Mouse (Mus musculus): Measurements from ENCODE around the gene Prkag2. TPM values are rescaled to one million over a fixed set of nuclear protein-coding genes. Genes with fewer than 3 reads are reported as not detected.

Gene Prkag2
- polyA plus RNA-seq, 1 experiment from 2014 or later: 21.7 TPM

GRCm38 (mm10) chr5:24986956-24987355 lies 113.5 kb downstream of the Prkag2 start:
- Histone ChIP-seq H3K4me2 (no peak overlapping the region), H3K9ac (no peak overlapping the region), H3K27ac (no peak overlapping the region), H3K27me3 (no peaks in the 10 kb centered on the region), H3K4me3 (no peak overlapping the region), H3K36me3 (no peaks in the 10 kb centered on the region), H3K9me3 (no peaks in the 10 kb centered on the region), H3K4me1 (peaks cover 17% of the 10 kb centered on the region)
- ATAC-seq (ENCODE audit: insufficient number of reproducible peaks, low FRiP score, low TSS enrichment, low read depth): no peak
- whole genome bisulfite sequencing: 46% methylated on average over 2 of the region's 2 CpGs

- 61% methylated on average over 9 of the region's 9 CpGs for WGBS
- Histone ChIP-seq H3K27ac (no peak overlapping the region), H3K4me2 (no peak overlapping the region)
These were observed 114.1 kb downstream of the Prkag2 start for GRCm38 (mm10) chr5:24986204-24986940.

GRCm38 (mm10) chr5:24985434-24986176 lies 114.8 kb downstream of the Prkag2 start:
- Histone ChIP-seq H3K27me3 (no peaks in the 10 kb centered on the region), H3K27ac (no peak overlapping the region), H3K4me2 (no peak overlapping the region), H3K4me3 (no peak overlapping the region), H3K36me3 (no peaks in the 10 kb centered on the region), H3K9ac (no peak overlapping the region), H3K9me3 (no peaks in the 10 kb centered on the region), H3K4me1 (peaks cover 17% of the 10 kb centered on the region)
- ATAC-seq (ENCODE audit: insufficient number of reproducible peaks, low FRiP score, low TSS enrichment, low read depth): no peak
- 61% methylated on average over 11 of the region's 11 CpGs for WGBS

More at GRCm38 (mm10) chr5:24986204-24986940, 114.1 kb downstream of the Prkag2 start:
- H3K9ac ChIP-seq: no peak overlapping the region
- no peaks in the 10 kb centered on the region for H3K9me3 ChIP-seq
- H3K4me1 ChIP-seq: peaks cover 17% of the 10 kb centered on the region
- no peaks in the 10 kb centered on the region for H3K36me3 ChIP-seq
- H3K27me3 ChIP-seq: no peaks in the 10 kb centered on the region
- no peak for ATAC-seq (ENCODE audit: insufficient number of reproducible peaks, low FRiP score, low TSS enrichment, low read depth)
- no peak overlapping the region for H3K4me3 ChIP-seq

GRCm38 (mm10) chr5:24984157-24984556 lies 116.3 kb downstream of the Prkag2 start:
- Histone ChIP-seq H3K4me2 (no peak overlapping the region), H3K4me1 (peaks cover 17% of the 10 kb centered on the region), H3K9me3 (no peaks in the 10 kb centered on the region), H3K9ac (no peak overlapping the region), H3K4me3 (no peak overlapping the region), H3K36me3 (no peaks in the 10 kb centered on the region), H3K27ac (no peak overlapping the region), H3K27me3 (no peaks in the 10 kb centered on the region)
- ATAC-seq (ENCODE audit: insufficient number of reproducible peaks, low FRiP score, low TSS enrichment, low read depth): no peak
- 50% methylated on average over 1 of the region's 1 CpGs for WGBS

- Histone ChIP-seq H3K4me2 (no peak overlapping the region), H3K36me3 (no peaks in the 10 kb centered on the region), H3K27me3 (no peaks in the 10 kb centered on the region), H3K27ac (no peak overlapping the region), H3K4me1 (peaks cover 17% of the 10 kb centered on the region), H3K4me3 (no peak overlapping the region), H3K9ac (no peak overlapping the region), H3K9me3 (no peaks in the 10 kb centered on the region)
- ATAC-seq (ENCODE audit: insufficient number of reproducible peaks, low FRiP score, low TSS enrichment, low read depth): no peak
- 14% methylated on average over 3 of the region's 3 CpGs for WGBS
These were observed 116.9 kb downstream of the Prkag2 start for GRCm38 (mm10) chr5:24983539-24983938.

GRCm38 (mm10) chr5:24982258-24982657 lies 118.2 kb downstream of the Prkag2 start:
- 64% methylated on average over 3 of the region's 3 CpGs for WGBS
- ATAC-seq (ENCODE audit: insufficient number of reproducible peaks, low FRiP score, low TSS enrichment, low read depth): no peak

GRCm38 (mm10) chr5:24981765-24982164 lies 118.7 kb downstream of the Prkag2 start:
- no peak overlapping the region for H3K4me3 ChIP-seq
- H3K27ac ChIP-seq: no peak overlapping the region
- no peak overlapping the region for H3K9ac ChIP-seq
- 59% methylated on average over 6 of the region's 6 CpGs for WGBS
- H3K4me2 ChIP-seq: no peak overlapping the region
- H3K4me1 ChIP-seq: peaks cover 17% of the 10 kb centered on the region
- no peaks in the 10 kb centered on the region for H3K27me3 ChIP-seq
- no peak for ATAC-seq (ENCODE audit: insufficient number of reproducible peaks, low FRiP score, low TSS enrichment, low read depth)
- no peaks in the 10 kb centered on the region for H3K36me3 ChIP-seq
- no peaks in the 10 kb centered on the region for H3K9me3 ChIP-seq

More at GRCm38 (mm10) chr5:24982258-24982657, 118.2 kb downstream of the Prkag2 start:
- H3K9me3 ChIP-seq: no peaks in the 10 kb centered on the region
- H3K36me3 ChIP-seq: no peaks in the 10 kb centered on the region
- H3K27me3 ChIP-seq: no peaks in the 10 kb centered on the region
- H3K4me3 ChIP-seq: no peak overlapping the region
- no peak overlapping the region for H3K9ac ChIP-seq
- no peak overlapping the region for H3K27ac ChIP-seq
- H3K4me1 ChIP-seq: peaks cover 17% of the 10 kb centered on the region
- no peak overlapping the region for H3K4me2 ChIP-seq

GRCm38 (mm10) chr5:24979968-24980345 lies 120.5 kb downstream of the Prkag2 start:
- Histone ChIP-seq H3K27ac (no peak overlapping the region), H3K4me2 (no peak overlapping the region), H3K36me3 (no peaks in the 10 kb centered on the region), H3K4me3 (no peak overlapping the region), H3K9me3 (no peaks in the 10 kb centered on the region), H3K27me3 (no peaks in the 10 kb centered on the region), H3K9ac (no peak overlapping the region), H3K4me1 (peaks cover 8% of the 10 kb centered on the region; the same call in 1 of the 2 replicates)
- ATAC-seq (ENCODE audit: insufficient number of reproducible peaks, low FRiP score, low TSS enrichment, low read depth): no peak
- 76% methylated on average over 10 of the region's 10 CpGs for WGBS

- H3K9ac ChIP-seq: no peak overlapping the region
- no peak for ATAC-seq (ENCODE audit: insufficient number of reproducible peaks, low FRiP score, low TSS enrichment, low read depth)
- H3K27me3 ChIP-seq: no peaks in the 10 kb centered on the region
- no peaks in the 10 kb centered on the region for H3K36me3 ChIP-seq
- no peaks in the 10 kb centered on the region for H3K9me3 ChIP-seq
- H3K4me3 ChIP-seq: no peak overlapping the region
- H3K4me2 ChIP-seq: no peak overlapping the region
- no peak overlapping the region for H3K27ac ChIP-seq
- H3K4me1 ChIP-seq: peaks cover 3% of the 10 kb centered on the region; the same call in 1 of the 2 replicates
- 71% methylated on average over 4 of the region's 4 CpGs for WGBS
These were observed 121.0 kb downstream of the Prkag2 start for GRCm38 (mm10) chr5:24979312-24979967.

GRCm38 (mm10) chr5:24976907-24977306 lies 123.5 kb downstream of the Prkag2 start:
- no peak overlapping the region for H3K4me2 ChIP-seq
- WGBS: 64% methylated on average over 3 of the region's 3 CpGs
- H3K4me1 ChIP-seq: peaks cover 6% of the 10 kb centered on the region
- H3K36me3 ChIP-seq: no peaks in the 10 kb centered on the region
- H3K9me3 ChIP-seq: no peaks in the 10 kb centered on the region
- ATAC-seq (ENCODE audit: insufficient number of reproducible peaks, low FRiP score, low TSS enrichment, low read depth): no peak
- H3K9ac ChIP-seq: no peak overlapping the region
- no peaks in the 10 kb centered on the region for H3K27me3 ChIP-seq
- H3K27ac ChIP-seq: no peak overlapping the region
- H3K4me3 ChIP-seq: no peak overlapping the region

- Histone ChIP-seq H3K4me2 (no peak overlapping the region), H3K27ac (no peak overlapping the region), H3K4me1 (peaks cover 6% of the 10 kb centered on the region), H3K4me3 (no peak overlapping the region), H3K36me3 (no peaks in the 10 kb centered on the region), H3K9me3 (no peaks in the 10 kb centered on the region), H3K9ac (no peak overlapping the region), H3K27me3 (no peaks in the 10 kb centered on the region)
- ATAC-seq (ENCODE audit: insufficient number of reproducible peaks, low FRiP score, low TSS enrichment, low read depth): no peak
- WGBS: 67% methylated on average over 12 of the region's 12 CpGs
These were observed 124.2 kb downstream of the Prkag2 start for GRCm38 (mm10) chr5:24976236-24976635.

- H3K4me2 ChIP-seq: no peak overlapping the region
- no peak for ATAC-seq (ENCODE audit: insufficient number of reproducible peaks, low FRiP score, low TSS enrichment, low read depth)
- no peaks in the 10 kb centered on the region for H3K9me3 ChIP-seq
- no peak overlapping the region for H3K9ac ChIP-seq
- no peaks in the 10 kb centered on the region for H3K36me3 ChIP-seq
- H3K27ac ChIP-seq: no peak overlapping the region
- H3K4me3 ChIP-seq: no peak overlapping the region
- no peaks in the 10 kb centered on the region for H3K27me3 ChIP-seq
- H3K4me1 ChIP-seq: peaks cover 6% of the 10 kb centered on the region
- WGBS: 74% methylated on average over 7 of the region's 7 CpGs
These were observed 125.3 kb downstream of the Prkag2 start for GRCm38 (mm10) chr5:24975100-24975499.

Data from limb, embryonic 15.5 days (tissue).